Mouse (Mus musculus) erythroblast, embryonic 14.5 days (primary cell): ENCODE measurements around the gene Npcd.

Experiments
- GATA1 ChIP-seq: IDR thresholded peaks from 2 replicates; pipeline ENCODE4 v1.6.1; 2012; ENCODE audit warnings: low read length, inconsistent platforms, mixed read lengths
- TAL1 ChIP-seq: IDR thresholded peaks from 3 replicates; pipeline ENCODE4 v1.6.1; 2012; ENCODE audit warnings: low read length, inconsistent platforms, mixed read lengths

DNA sequence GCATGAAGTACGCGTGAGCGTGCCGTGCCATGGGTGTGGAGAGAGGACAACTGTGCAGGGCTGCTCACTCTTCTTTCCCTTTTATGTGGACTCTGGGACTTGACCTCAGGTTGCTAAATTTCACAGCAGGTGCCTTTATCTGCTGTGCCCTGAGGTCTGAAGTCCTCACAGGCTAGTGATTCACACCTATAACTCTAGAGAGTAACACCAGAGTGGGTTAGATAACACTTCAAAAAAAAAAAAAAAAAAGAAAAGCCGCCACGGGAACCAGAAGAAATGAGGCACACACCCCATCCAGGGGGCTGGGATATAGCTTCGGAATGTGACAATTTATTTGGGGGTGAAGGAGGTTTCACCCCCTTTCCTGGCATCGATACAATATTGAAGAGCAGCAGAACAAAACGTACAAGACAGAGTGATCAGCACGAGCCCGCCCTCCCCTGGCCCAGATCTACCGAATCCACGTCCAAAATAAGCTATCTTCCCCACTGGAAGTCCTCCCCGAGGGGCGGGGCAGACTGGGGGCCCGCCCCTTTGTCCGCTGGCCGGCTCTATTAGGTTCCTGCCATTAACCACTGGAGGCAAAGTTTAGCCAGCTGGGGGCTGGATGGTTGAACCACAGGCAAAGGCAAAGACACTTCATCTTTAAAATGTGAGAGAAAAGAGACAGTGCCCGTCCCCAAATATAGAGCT, 10.3 kb downstream of the Npcd start:
- no peak for TF ChIP-seq GATA1
- TF ChIP-seq TAL1, result no peak
